Mouse (Mus musculus) stomach, postnatal 0 days (tissue): ENCODE data around the gene B430306N03Rik. TPM values are rescaled to one million over a fixed set of nuclear protein-coding genes. Genes with fewer than 3 reads are reported as not detected.

Source experiments
- ATAC-seq: fragments of 200-750 bp; cut with Nextera tagmentation; 2 replicates; pipeline ENCODE4 v1.8.0; 2017; ENCODE audit not compliant: low FRiP score, low TSS enrichment
- DNase-seq: peaks from one replicate; pipeline ENCODE4 v3.0.0-alpha.2; 2016; ENCODE audit warnings: low spot score
- H3K27ac ChIP-seq: fragments of 300-500 bp; sonication (generic); replicated peaks from 2 replicates; pipeline ENCODE4 v1.5.1; 2014; ENCODE audit warnings: mild to moderate bottlenecking, control low read depth
- H3K27me3 ChIP-seq: fragments of 300-500 bp; sonication (generic); 2 replicates; pipeline ENCODE4 v1.6.1; 2014; ENCODE audit warnings: low read length; ENCODE audit not compliant: control insufficient read depth, insufficient read depth
- H3K36me3 ChIP-seq: fragments of 300-500 bp; sonication (generic); 2 replicates; pipeline ENCODE4 v1.6.1; 2014; ENCODE audit warnings: low read length, mixed read lengths; ENCODE audit not compliant: control insufficient read depth, insufficient read depth
- H3K4me1 ChIP-seq: fragments of 300-500 bp; sonication (generic); replicated peaks from 2 replicates; pipeline ENCODE4 v1.6.1; 2014; ENCODE audit warnings: antibody characterized with exemption; ENCODE audit not compliant: control insufficient read depth, insufficient read depth
- H3K4me2 ChIP-seq: fragments of 300-500 bp; sonication (generic); replicated peaks from 2 replicates; pipeline ENCODE4 v1.6.1; 2014; ENCODE audit warnings: low read depth, mild to moderate bottlenecking, control low read depth, moderate library complexity
- H3K4me3 ChIP-seq: fragments of 300-500 bp; sonication (generic); 2 replicates; pipeline ENCODE4 v1.5.1; 2014; ENCODE audit warnings: low read depth, low read length, control low read depth
- H3K9ac ChIP-seq: fragments of 300-500 bp; sonication (generic); 2 replicates; pipeline ENCODE4 v1.6.1; 2014; ENCODE audit warnings: mild to moderate bottlenecking, low read length, control low read depth, mixed read lengths
- H3K9me3 ChIP-seq: fragments of 300-500 bp; sonication (generic); 2 replicates; pipeline ENCODE4 v1.6.1; 2016; ENCODE audit warnings: low read length; ENCODE audit not compliant: control insufficient read depth
- CTCF ChIP-seq: IDR thresholded peaks from 2 replicates; pipeline ENCODE4 v1.5.1; 2016; ENCODE audit warnings: antibody characterized with exemption, low read depth, mild to moderate bottlenecking, moderate library complexity
- EP300 ChIP-seq: optimal IDR thresholded peaks from 2 replicates; pipeline ENCODE3; 2016; ENCODE audit warnings: antibody characterized with exemption
- WGBS: fragments of 180-500 bp; shearing (Covaris S2); extraction: QIAGEN DNeasy Blood & Tissue Kit; methylation state at CpG from one replicate; pipeline ENCODE4 v1.1.7; 2014; 5-methylcytosine and 5-hydroxymethylcytosine counted together
- polyA plus RNA-seq: library from polyadenylated mRNA; unstranded; fragments of >200 nt; fragmentation: Nextera tagmentation; extraction: Ambion mirVana; gene quantifications from 2 replicates; pipeline ENCODE4 v1.2.1, GENCODE M21; 2015

Gene B430306N03Rik
- polyA plus RNA-seq, 1 experiment from 2014 or later = 0.18 TPM

- Histone ChIP-seq H3K27me3 (no peaks in the 10 kb centered on the region), H3K4me3 (no peak overlapping the region), H3K36me3 (no peaks in the 10 kb centered on the region), H3K27ac (no peak overlapping the region), H3K9me3 (no peaks in the 10 kb centered on the region), H3K4me2 (no peak overlapping the region), H3K9ac (no peak overlapping the region), H3K4me1 (no peaks in the 10 kb centered on the region)
- 77% methylated on average over 2 of the region's 2 CpGs for WGBS
- ATAC-seq = no peak
- no peak for TF ChIP-seq CTCF
- DNase-seq = no peak
Measured at GRCm38 (mm10) chr17:48332524-48332923, 16.6 kb downstream of the B430306N03Rik start.

- TF ChIP-seq EP300 (no peak), CTCF (no peak)
- H3K36me3 ChIP-seq = no peaks in the 10 kb centered on the region
- ATAC-seq = no peak
- no peak overlapping the region for H3K27ac ChIP-seq
- H3K27me3 ChIP-seq = no peaks in the 10 kb centered on the region
- no peaks in the 10 kb centered on the region for H3K4me1 ChIP-seq
- DNase-seq = no peak
- no peaks in the 10 kb centered on the region for H3K9me3 ChIP-seq
- no peak overlapping the region for H3K4me3 ChIP-seq
- WGBS = 87% methylated on average over 4 of the region's 4 CpGs
- no peak overlapping the region for H3K9ac ChIP-seq
- H3K4me2 ChIP-seq = no peak overlapping the region
Measured at GRCm38 (mm10) chr17:48334186-48334585, 18.2 kb downstream of the B430306N03Rik start.

- 5% methylated on average over 6 of the region's 6 CpGs for WGBS
- TF ChIP-seq EP300 (no peak), CTCF (peak; percentile 92)
- H3K4me3 ChIP-seq = no peak overlapping the region
- no peaks in the 10 kb centered on the region for H3K4me1 ChIP-seq
- no peak overlapping the region for H3K9ac ChIP-seq
- H3K27me3 ChIP-seq = no peaks in the 10 kb centered on the region
- no peak overlapping the region for H3K4me2 ChIP-seq
- ATAC-seq (0 out of 2 replicates have a peak, but pooled peaks have one; percentile 61), DNase-seq (peak; percentile 84)
- no peaks in the 10 kb centered on the region for H3K36me3 ChIP-seq
- H3K9me3 ChIP-seq = no peaks in the 10 kb centered on the region
- no peak overlapping the region for H3K27ac ChIP-seq
Measured at GRCm38 (mm10) chr17:48336857-48337256, 20.9 kb downstream of the B430306N03Rik start.

GRCm38 (mm10) chr17:48340267-48340666, 24.3 kb downstream of the B430306N03Rik start:
- no peak overlapping the region for H3K9ac ChIP-seq
- no peaks in the 10 kb centered on the region for H3K27me3 ChIP-seq
- no peak overlapping the region for H3K4me3 ChIP-seq
- H3K4me2 ChIP-seq = no peak overlapping the region
- 70% methylated on average over 1 of the region's 1 CpGs for WGBS
- no peaks in the 10 kb centered on the region for H3K36me3 ChIP-seq
- H3K9me3 ChIP-seq = no peaks in the 10 kb centered on the region
- ATAC-seq (no peak), DNase-seq (no peak)
- H3K27ac ChIP-seq = no peak overlapping the region
- no peaks in the 10 kb centered on the region for H3K4me1 ChIP-seq
- TF ChIP-seq CTCF = no peak

- Histone ChIP-seq H3K9me3 (no peaks in the 10 kb centered on the region), H3K36me3 (no peaks in the 10 kb centered on the region), H3K4me2 (no peak overlapping the region), H3K27me3 (no peaks in the 10 kb centered on the region), H3K9ac (no peak overlapping the region), H3K4me3 (no peak overlapping the region), H3K4me1 (no peaks in the 10 kb centered on the region), H3K27ac (no peak overlapping the region)
- WGBS = 55% methylated on average over 3 of the region's 3 CpGs
- no peak for ATAC-seq
- TF ChIP-seq EP300 (no peak), CTCF (no peak)
- no peak for DNase-seq
Measured at GRCm38 (mm10) chr17:48341947-48342346, 26.0 kb downstream of the B430306N03Rik start.

- H3K27ac ChIP-seq = no peak overlapping the region
- TF ChIP-seq EP300 = no peak
- TF ChIP-seq CTCF = no peak
- no peak overlapping the region for H3K4me3 ChIP-seq
- no peaks in the 10 kb centered on the region for H3K4me1 ChIP-seq
- DNase-seq = no peak
- H3K9ac ChIP-seq = no peak overlapping the region
- WGBS = 84% methylated on average over 2 of the region's 2 CpGs
- no peaks in the 10 kb centered on the region for H3K27me3 ChIP-seq
- ATAC-seq = no peak
- no peaks in the 10 kb centered on the region for H3K36me3 ChIP-seq
- no peak overlapping the region for H3K4me2 ChIP-seq
- no peaks in the 10 kb centered on the region for H3K9me3 ChIP-seq
Measured at GRCm38 (mm10) chr17:48343065-48343464, 27.1 kb downstream of the B430306N03Rik start.
